8 mouse cellular contexts compared by ENCODE assay signal in the genomic region with DNA sequence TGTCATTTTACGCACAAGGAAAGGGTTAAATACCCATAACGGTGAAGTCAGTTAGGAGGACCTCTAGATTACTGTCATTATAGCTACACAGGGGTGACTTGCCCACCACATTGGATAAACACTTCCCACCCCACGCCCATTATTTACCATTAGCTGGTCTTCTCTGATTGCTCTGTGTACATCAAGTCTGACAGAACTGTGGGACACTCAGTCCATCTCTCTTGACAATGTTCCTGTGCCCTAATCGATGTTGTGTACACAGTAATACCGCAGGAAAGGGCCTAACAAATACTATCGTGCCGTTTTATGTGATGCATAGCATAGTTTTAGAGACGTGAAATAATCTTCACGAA. TPM values are rescaled to one million over a fixed set of nuclear protein-coding genes. Genes with fewer than 3 reads are reported as not detected.
DNase-seq lines count a peak whose midpoint lies in the region; ATAC-seq and TF ChIP-seq lines count a peak whose summit lies in the region.

No protein-coding gene starts in this region.

- peak overlapping the region; percentile 89 for H3K4me3 ChIP-seq in heart, embryonic 12.5 days
- H3K4me3 ChIP-seq in G1E (ENCODE audit: low read depth, low read length): peak overlapping the region; percentile 85
- peak overlapping the region; percentile 78 for H3K4me3 ChIP-seq in hindbrain, embryonic 11.5 days (ENCODE audit: low read depth, low read length)
- peak overlapping the region; percentile 99 for H3K4me3 ChIP-seq in megakaryocyte, embryonic 14.5 days (replicated peaks)

- intact Hi-C loops in heart, postnatal 14 days (cut with DNase I): loop anchor here (2.0 to 5.0 kb wide), 3 partner anchors 60 to 110 kb away; a partner anchor contains a TSS

- TF ChIP-seq CTCF in G1E (IDR thresholded peaks at IDR 0.05; ENCODE audit: low read depth, low read length): no peak

- peak overlapping the region; percentile 64 for H3K9ac ChIP-seq in heart, embryonic 12.5 days
- H3K9ac ChIP-seq in hindbrain, embryonic 11.5 days (ENCODE audit: low read depth, low read length): peak overlapping the region; percentile 70

- peak overlapping the region; percentile 28 for H3K27ac ChIP-seq in heart, embryonic 12.5 days (ENCODE audit: poor library complexity, severe bottlenecking)
- no peak overlapping the region; the same call in 1 of the 2 replicates for H3K27ac ChIP-seq in hindbrain, embryonic 11.5 days (ENCODE audit: low read depth, low read length)

- ATAC-seq in heart, embryonic 12.5 days (ENCODE audit: insufficient number of reproducible peaks, low FRiP score): peak; percentile 10; the same call in 1 of the 2 replicates
- ATAC-seq in G1E (ENCODE audit: extremely low read depth, insufficient number of reproducible peaks, low FRiP score, poor library complexity, severe bottlenecking): 0 out of 2 replicates have a peak, but pooled peaks have one; percentile 4
- peak; percentile 62 for ATAC-seq in hindbrain, embryonic 11.5 days (ENCODE audit: low FRiP score)

- H3K36me3 ChIP-seq in heart, embryonic 12.5 days: no peaks in the 10 kb centered on the region
- H3K36me3 ChIP-seq in G1E (replicated peaks): peaks cover 33% of the 10 kb centered on the region
- H3K36me3 ChIP-seq in hindbrain, embryonic 11.5 days (ENCODE audit: control insufficient read depth, insufficient read depth, low read length): no peaks in the 10 kb centered on the region
- peaks cover 2% of the 10 kb centered on the region for H3K36me3 ChIP-seq in megakaryocyte, embryonic 14.5 days (replicated peaks; ENCODE audit: low read length)

- peaks cover 17% of the 10 kb centered on the region for H3K4me1 ChIP-seq in heart, embryonic 12.5 days (replicated peaks)
- H3K4me1 ChIP-seq in G1E (ENCODE audit: insufficient read depth, low read depth, low read length): peaks cover 45% of the 10 kb centered on the region
- H3K4me1 ChIP-seq in hindbrain, embryonic 11.5 days (replicated peaks; ENCODE audit: control insufficient read depth, insufficient read depth, low read length): no peaks in the 10 kb centered on the region
- H3K4me1 ChIP-seq in megakaryocyte, embryonic 14.5 days: peaks cover 46% of the 10 kb centered on the region

- no peaks in the 10 kb centered on the region for H3K27me3 ChIP-seq in heart, embryonic 12.5 days (replicated peaks)
- no peaks in the 10 kb centered on the region for H3K27me3 ChIP-seq in G1E (ENCODE audit: insufficient read depth, low read length)
- no peaks in the 10 kb centered on the region for H3K27me3 ChIP-seq in hindbrain, embryonic 11.5 days (ENCODE audit: control insufficient read depth, insufficient read depth, low read length)
- no peaks in the 10 kb centered on the region for H3K27me3 ChIP-seq in megakaryocyte, embryonic 14.5 days (replicated peaks)

- DNase-seq in heart, postnatal 14 days: no peak
- DNase-seq in G1E (ENCODE audit: low spot score): peak; percentile 43
- no peak for DNase-seq in hindbrain, embryonic 11.5 days (ENCODE audit: low spot score)
- no peak for DNase-seq in embryo, embryonic 10 days (ENCODE audit: low spot score)
- no peak for DNase-seq in layer of hippocampus, postnatal 14 days (ENCODE audit: low spot score in 2 of 2)
- no peak for DNase-seq in urinary bladder, postnatal 14 days (ENCODE audit: low spot score)

- H3K9me3 ChIP-seq in heart, embryonic 12.5 days (replicated peaks): no peaks in the 10 kb centered on the region
- H3K9me3 ChIP-seq in G1E (replicated peaks): no peaks in the 10 kb centered on the region
- H3K9me3 ChIP-seq in hindbrain, embryonic 11.5 days (ENCODE audit: control insufficient read depth, low read length): no peaks in the 10 kb centered on the region
- no peaks in the 10 kb centered on the region for H3K9me3 ChIP-seq in megakaryocyte, embryonic 14.5 days

- 5% methylated on average over 9 of the region's 9 CpGs for WGBS in heart, embryonic 12.5 days
- 6% methylated on average over 9 of the region's 9 CpGs for WGBS in hindbrain, embryonic 11.5 days

- peak overlapping the region; percentile 70 for H3K4me2 ChIP-seq in heart, embryonic 12.5 days
- H3K4me2 ChIP-seq in hindbrain, embryonic 11.5 days (replicated peaks; ENCODE audit: low read depth, low read length): peak overlapping the region; percentile 56

RNA-seq across cellular contexts. Expression of a gene that starts 0.6 kb away (rescaled TPM):
- 34.2 and 37.8 TPM in 2 replicates for polyA plus RNA-seq in heart, embryonic 12.5 days (2016; fragmentation: Nextera tagmentation; extraction: Ambion mirVana)
- total RNA-seq in heart, postnatal 14 days (2021): 10 to 100 TPM; 21.5 to 23.0 TPM
- total RNA-seq in G1E (2014; fragmentation: Nextera tagmentation) (134 and 147 TPM in 2 replicates), G1E (2017) (89.9 and 93.4 TPM in 2 replicates)
- polyA plus RNA-seq in G1E (2012): 9.8 and 10.8 TPM in 2 replicates
- 58.5 and 65.3 TPM in 2 replicates for polyA plus RNA-seq in hindbrain, embryonic 11.5 days (2014; fragmentation: Nextera tagmentation; extraction: Ambion mirVana)
- polyA plus RNA-seq in megakaryocyte, embryonic 14.5 days (2012; ENCODE audit: insufficient read depth, low replicate concordance): 3.3 TPM in 1 of 2 replicates, not detected in the other
- 10 to 100 TPM; 39.2 to 45.2 TPM for total RNA-seq in layer of hippocampus, postnatal 14 days (2021)

RNA-seq across cellular contexts. Expression of a gene that starts 29.5 kb away (rescaled TPM):
- 1.3 TPM in 2 replicates for polyA plus RNA-seq in heart, embryonic 12.5 days (2016; fragmentation: Nextera tagmentation; extraction: Ambion mirVana)
- 1 to 10 TPM; 1.5 to 2.0 TPM for total RNA-seq in heart, postnatal 14 days (2021)
- total RNA-seq in G1E (2014; fragmentation: Nextera tagmentation) (13.1 and 16.4 TPM in 2 replicates), G1E (2017) (8.9 and 9.9 TPM in 2 replicates)
- 0.70 and 0.95 TPM in 2 replicates for polyA plus RNA-seq in G1E (2012)
- 1.3 TPM in 2 replicates for polyA plus RNA-seq in hindbrain, embryonic 11.5 days (2014; fragmentation: Nextera tagmentation; extraction: Ambion mirVana)
- polyA plus RNA-seq in megakaryocyte, embryonic 14.5 days (2012; ENCODE audit: insufficient read depth, low replicate concordance): 0.45 TPM in 1 of 2 replicates, not detected in the other
- total RNA-seq in layer of hippocampus, postnatal 14 days (2021): 1 to 10 TPM; 2.7 to 4.0 TPM

RNA-seq across cellular contexts. Expression of a gene that starts 59.2 kb away (rescaled TPM):
- polyA plus RNA-seq in heart, embryonic 12.5 days (2016; fragmentation: Nextera tagmentation; extraction: Ambion mirVana): 13.6 and 14.2 TPM in 2 replicates
- total RNA-seq in heart, postnatal 14 days (2021): 10 to 100 TPM; 17.7 to 19.0 TPM
- total RNA-seq in G1E (2014; fragmentation: Nextera tagmentation): 22.7 and 24.8 TPM in 2 replicates
- 18.5 and 19.0 TPM in 2 replicates for total RNA-seq in G1E (2017)
- 2.3 and 2.9 TPM in 2 replicates for polyA plus RNA-seq in G1E (2012)
- 11.5 and 12.3 TPM in 2 replicates for polyA plus RNA-seq in hindbrain, embryonic 11.5 days (2014; fragmentation: Nextera tagmentation; extraction: Ambion mirVana)
- 0.19 and 0.83 TPM in 2 replicates for polyA plus RNA-seq in megakaryocyte, embryonic 14.5 days (2012; ENCODE audit: insufficient read depth, low replicate concordance)
- 10 to 100 TPM; 35.5 to 38.0 TPM for total RNA-seq in layer of hippocampus, postnatal 14 days (2021)

Comparison
In these comparisons a context has a peak if more than half of its experiments do, and no peak if none do; other contexts are left out.
1. ATAC-seq: peak in every context shown above with its lines; median percentile 62 in hindbrain, embryonic 11.5 days; 10 in heart, embryonic 12.5 days; 4 in G1E.